Mouse (Mus musculus): Measurements from ENCODE around the gene Cryl1. TPM values are rescaled to one million over a fixed set of nuclear protein-coding genes. Genes with fewer than 3 reads are reported as not detected.

Cryl1 gene
- polyA plus RNA-seq, 1 experiment from 2014 or later: 7.6 TPM

GRCm38 (mm10) chr14:57343057-57343750 lies 55.1 kb downstream of the Cryl1 start:
- Histone ChIP-seq H3K27ac (ENCODE audit: low read length) (no peak overlapping the region), H3K36me3 (ENCODE audit: control insufficient read depth, insufficient read depth) (no peaks in the 10 kb centered on the region), H3K9me3 (replicated peaks; ENCODE audit: control insufficient read depth, low read length) (no peaks in the 10 kb centered on the region), H3K4me3 (ENCODE audit: low read depth, low read length) (no peak overlapping the region), H3K4me2 (ENCODE audit: low read depth, low read length) (no peak overlapping the region), H3K9ac (ENCODE audit: low read depth, low read length) (no peak overlapping the region), H3K4me1 (ENCODE audit: control insufficient read depth, low read depth, low read length) (no peaks in the 10 kb centered on the region; the same call in none of the 2 replicates), H3K27me3 (ENCODE audit: control insufficient read depth, insufficient read depth, low read depth, low read length) (no peaks in the 10 kb centered on the region)
- WGBS (ENCODE audit: insufficient replicate concordance): 56% methylated on average over 15 of the region's 15 CpGs
- no peak for ATAC-seq (ENCODE audit: low read depth)

- 64% methylated on average over 6 of the region's 6 CpGs for WGBS (ENCODE audit: insufficient replicate concordance)
- H3K4me1 ChIP-seq (ENCODE audit: control insufficient read depth, low read depth, low read length): no peaks in the 10 kb centered on the region; the same call in none of the 2 replicates
- no peak overlapping the region for H3K9ac ChIP-seq (ENCODE audit: low read depth, low read length)
- H3K4me2 ChIP-seq (ENCODE audit: low read depth, low read length): no peak overlapping the region
- no peak overlapping the region for H3K4me3 ChIP-seq (ENCODE audit: low read depth, low read length)
- H3K27ac ChIP-seq (ENCODE audit: low read length): no peak overlapping the region
- no peak for ATAC-seq (ENCODE audit: low read depth)
- no peaks in the 10 kb centered on the region for H3K27me3 ChIP-seq (ENCODE audit: control insufficient read depth, insufficient read depth, low read depth, low read length)
- no peaks in the 10 kb centered on the region for H3K9me3 ChIP-seq (replicated peaks; ENCODE audit: control insufficient read depth, low read length)
- no peaks in the 10 kb centered on the region for H3K36me3 ChIP-seq (ENCODE audit: control insufficient read depth, insufficient read depth)
Observed at GRCm38 (mm10) chr14:57342316-57343055, 55.8 kb downstream of the Cryl1 start.

- WGBS (ENCODE audit: insufficient replicate concordance): 59% methylated on average over 6 of the region's 6 CpGs
- Histone ChIP-seq H3K27ac (ENCODE audit: low read length) (no peak overlapping the region), H3K4me3 (ENCODE audit: low read depth, low read length) (no peak overlapping the region), H3K27me3 (ENCODE audit: control insufficient read depth, insufficient read depth, low read depth, low read length) (no peaks in the 10 kb centered on the region), H3K9me3 (replicated peaks; ENCODE audit: control insufficient read depth, low read length) (no peaks in the 10 kb centered on the region), H3K36me3 (ENCODE audit: control insufficient read depth, insufficient read depth) (no peaks in the 10 kb centered on the region), H3K9ac (ENCODE audit: low read depth, low read length) (no peak overlapping the region), H3K4me1 (ENCODE audit: control insufficient read depth, low read depth, low read length) (no peaks in the 10 kb centered on the region), H3K4me2 (ENCODE audit: low read depth, low read length) (no peak overlapping the region)
- no peak for ATAC-seq (ENCODE audit: low read depth)
Observed at GRCm38 (mm10) chr14:57338666-57339065, 59.7 kb downstream of the Cryl1 start.

GRCm38 (mm10) chr14:57334833-57335232 lies 63.5 kb downstream of the Cryl1 start:
- Histone ChIP-seq H3K4me2 (ENCODE audit: low read depth, low read length) (no peak overlapping the region), H3K27ac (ENCODE audit: low read length) (no peak overlapping the region), H3K36me3 (ENCODE audit: control insufficient read depth, insufficient read depth) (no peaks in the 10 kb centered on the region), H3K4me1 (ENCODE audit: control insufficient read depth, low read depth, low read length) (no peaks in the 10 kb centered on the region), H3K9ac (ENCODE audit: low read depth, low read length) (no peak overlapping the region), H3K27me3 (ENCODE audit: control insufficient read depth, insufficient read depth, low read depth, low read length) (no peaks in the 10 kb centered on the region), H3K4me3 (ENCODE audit: low read depth, low read length) (no peak overlapping the region), H3K9me3 (replicated peaks; ENCODE audit: control insufficient read depth, low read length) (no peaks in the 10 kb centered on the region)
- WGBS (ENCODE audit: insufficient replicate concordance): 61% methylated on average over 6 of the region's 6 CpGs
- ATAC-seq (ENCODE audit: low read depth): no peak

- Histone ChIP-seq H3K9ac (ENCODE audit: low read depth, low read length) (no peak overlapping the region), H3K9me3 (replicated peaks; ENCODE audit: control insufficient read depth, low read length) (no peaks in the 10 kb centered on the region), H3K27me3 (ENCODE audit: control insufficient read depth, insufficient read depth, low read depth, low read length) (no peaks in the 10 kb centered on the region), H3K4me3 (ENCODE audit: low read depth, low read length) (no peak overlapping the region), H3K4me2 (ENCODE audit: low read depth, low read length) (no peak overlapping the region), H3K36me3 (ENCODE audit: control insufficient read depth, insufficient read depth) (no peaks in the 10 kb centered on the region), H3K4me1 (ENCODE audit: control insufficient read depth, low read depth, low read length) (no peaks in the 10 kb centered on the region), H3K27ac (ENCODE audit: low read length) (no peak overlapping the region)
- ATAC-seq (ENCODE audit: low read depth): no peak
- 54% methylated on average over 8 of the region's 8 CpGs for WGBS (ENCODE audit: insufficient replicate concordance)
Observed at GRCm38 (mm10) chr14:57332503-57332902, 65.8 kb downstream of the Cryl1 start.

- no peak for ATAC-seq (ENCODE audit: low read depth)
- WGBS (ENCODE audit: insufficient replicate concordance): 66% methylated on average over 10 of the region's 10 CpGs
- no peak overlapping the region for H3K4me2 ChIP-seq (ENCODE audit: low read depth, low read length)
- no peak overlapping the region for H3K4me3 ChIP-seq (ENCODE audit: low read depth, low read length)
- no peaks in the 10 kb centered on the region for H3K4me1 ChIP-seq (ENCODE audit: control insufficient read depth, low read depth, low read length)
- H3K27ac ChIP-seq (ENCODE audit: low read length): no peak overlapping the region
- no peaks in the 10 kb centered on the region for H3K36me3 ChIP-seq (ENCODE audit: control insufficient read depth, insufficient read depth)
- no peaks in the 10 kb centered on the region for H3K9me3 ChIP-seq (replicated peaks; ENCODE audit: control insufficient read depth, low read length)
- no peaks in the 10 kb centered on the region for H3K27me3 ChIP-seq (ENCODE audit: control insufficient read depth, insufficient read depth, low read depth, low read length)
- H3K9ac ChIP-seq (ENCODE audit: low read depth, low read length): no peak overlapping the region
Observed at GRCm38 (mm10) chr14:57331097-57331496, 67.2 kb downstream of the Cryl1 start.

- no peak overlapping the region for H3K27ac ChIP-seq (ENCODE audit: low read length)
- no peaks in the 10 kb centered on the region for H3K27me3 ChIP-seq (ENCODE audit: control insufficient read depth, insufficient read depth, low read depth, low read length)
- no peak overlapping the region for H3K4me2 ChIP-seq (ENCODE audit: low read depth, low read length)
- H3K4me1 ChIP-seq (ENCODE audit: control insufficient read depth, low read depth, low read length): no peaks in the 10 kb centered on the region
- no peak overlapping the region for H3K4me3 ChIP-seq (ENCODE audit: low read depth, low read length)
- 78% methylated on average over 15 of the region's 15 CpGs for WGBS (ENCODE audit: insufficient replicate concordance)
- ATAC-seq (ENCODE audit: low read depth): no peak
- no peaks in the 10 kb centered on the region for H3K36me3 ChIP-seq (ENCODE audit: control insufficient read depth, insufficient read depth)
- no peak overlapping the region for H3K9ac ChIP-seq (ENCODE audit: low read depth, low read length)
- H3K9me3 ChIP-seq (replicated peaks; ENCODE audit: control insufficient read depth, low read length): no peaks in the 10 kb centered on the region
Observed at GRCm38 (mm10) chr14:57329600-57329999, 68.7 kb downstream of the Cryl1 start.

DNA sequence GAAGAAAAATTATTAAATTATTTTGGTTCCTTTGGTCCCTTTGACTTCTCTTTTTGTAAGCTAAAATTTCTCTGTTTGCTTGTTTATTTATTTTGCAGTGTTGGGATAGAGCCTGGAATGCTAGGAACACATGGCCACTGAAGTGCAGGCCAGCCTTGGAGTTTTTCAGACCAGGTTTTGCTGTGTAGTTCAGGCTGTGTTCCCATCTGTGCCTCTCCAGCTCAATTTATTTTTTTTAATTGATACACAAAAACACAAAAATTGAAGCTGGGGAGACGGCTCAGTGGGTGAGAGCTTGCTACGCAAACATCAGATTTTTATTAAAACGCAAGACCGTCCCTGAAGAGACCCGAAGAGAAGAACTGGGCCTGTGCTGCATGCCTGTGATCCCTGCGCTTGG lies 71.6 kb downstream of the Cryl1 start:
- ATAC-seq (ENCODE audit: low read depth): no peak
- Histone ChIP-seq H3K9me3 (replicated peaks; ENCODE audit: control insufficient read depth, low read length) (no peaks in the 10 kb centered on the region), H3K27ac (ENCODE audit: low read length) (no peak overlapping the region), H3K9ac (ENCODE audit: low read depth, low read length) (no peak overlapping the region), H3K4me1 (ENCODE audit: control insufficient read depth, low read depth, low read length) (no peaks in the 10 kb centered on the region), H3K4me3 (ENCODE audit: low read depth, low read length) (no peak overlapping the region), H3K4me2 (ENCODE audit: low read depth, low read length) (no peak overlapping the region), H3K27me3 (ENCODE audit: control insufficient read depth, insufficient read depth, low read depth, low read length) (no peaks in the 10 kb centered on the region), H3K36me3 (ENCODE audit: control insufficient read depth, insufficient read depth) (no peaks in the 10 kb centered on the region)
- 79% methylated on average over 6 of the region's 6 CpGs for WGBS (ENCODE audit: insufficient replicate concordance)

DNA sequence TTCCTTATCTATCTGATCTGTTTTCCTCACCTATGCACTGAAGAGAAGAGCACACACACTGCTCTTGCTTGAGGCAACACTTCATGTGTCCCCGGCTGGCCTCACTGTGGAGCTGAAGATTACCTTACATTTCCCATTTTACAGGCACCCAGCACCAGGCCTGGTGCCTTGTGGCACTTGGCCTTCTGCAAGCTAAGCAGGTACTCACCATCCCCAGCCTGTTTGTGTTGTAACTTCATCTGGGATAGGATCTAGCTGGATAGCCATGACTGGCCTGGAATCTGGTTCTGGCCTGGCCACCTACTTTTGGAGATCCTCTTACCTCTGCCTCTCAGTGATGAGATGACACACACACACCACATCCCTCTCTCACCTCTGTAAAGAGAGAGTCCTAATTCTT lies 79.5 kb downstream of the Cryl1 start:
- ATAC-seq (ENCODE audit: low read depth): no peak
- no peaks in the 10 kb centered on the region for H3K27me3 ChIP-seq (ENCODE audit: control insufficient read depth, insufficient read depth, low read depth, low read length)
- no peaks in the 10 kb centered on the region for H3K36me3 ChIP-seq (ENCODE audit: control insufficient read depth, insufficient read depth)
- WGBS (ENCODE audit: insufficient replicate concordance): 61% methylated on average over 1 of the region's 1 CpGs
- no peak overlapping the region for H3K27ac ChIP-seq (ENCODE audit: low read length)
- H3K4me3 ChIP-seq (ENCODE audit: low read depth, low read length): no peak overlapping the region
- no peak overlapping the region for H3K9ac ChIP-seq (ENCODE audit: low read depth, low read length)
- H3K9me3 ChIP-seq (replicated peaks; ENCODE audit: control insufficient read depth, low read length): no peaks in the 10 kb centered on the region
- H3K4me2 ChIP-seq (ENCODE audit: low read depth, low read length): no peak overlapping the region
- H3K4me1 ChIP-seq (ENCODE audit: control insufficient read depth, low read depth, low read length): no peaks in the 10 kb centered on the region
